Mouse (Mus musculus) heart, adult 8-10 months (tissue): ENCODE results near the gene Gm21885. TPM values are rescaled to one million over a fixed set of nuclear protein-coding genes. Genes with fewer than 3 reads are reported as not detected.

Experiments used
- DNase-seq: peaks from one replicate; pipeline ENCODE4 v3.0.0; 2022; ENCODE audit warnings: low spot score
- total RNA-seq, 4 experiments: library from RNA; stranded (reverse); gene quantifications; 2 replicates each; pipeline ENCODE4 v1.2.4; 2022

Gm21885 gene
- total RNA-seq, 4 experiments from 2014 or later, result 0.40 TPM; not detected in 3

DNA sequence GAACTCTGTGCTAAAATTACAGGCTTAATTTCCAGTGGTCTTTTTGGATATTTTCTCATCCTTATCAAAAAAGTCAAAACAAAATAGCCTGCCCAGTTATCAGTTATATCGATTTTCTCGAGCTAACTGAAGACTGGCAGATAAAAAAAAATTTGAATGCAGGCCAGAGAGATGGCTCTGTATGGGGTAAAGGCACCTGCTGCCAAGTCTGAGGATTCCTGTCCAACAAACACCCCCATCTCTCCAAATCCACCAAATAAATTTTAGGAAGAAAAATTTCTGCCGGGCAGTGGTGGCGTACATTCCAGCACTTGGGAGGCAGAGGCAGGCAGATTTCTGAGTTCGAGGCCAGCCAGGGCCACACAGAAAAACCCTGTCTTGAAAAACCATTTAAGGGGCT, 36.4 kb downstream of the Gm21885 start:
- DNase-seq, result no peak

DNA sequence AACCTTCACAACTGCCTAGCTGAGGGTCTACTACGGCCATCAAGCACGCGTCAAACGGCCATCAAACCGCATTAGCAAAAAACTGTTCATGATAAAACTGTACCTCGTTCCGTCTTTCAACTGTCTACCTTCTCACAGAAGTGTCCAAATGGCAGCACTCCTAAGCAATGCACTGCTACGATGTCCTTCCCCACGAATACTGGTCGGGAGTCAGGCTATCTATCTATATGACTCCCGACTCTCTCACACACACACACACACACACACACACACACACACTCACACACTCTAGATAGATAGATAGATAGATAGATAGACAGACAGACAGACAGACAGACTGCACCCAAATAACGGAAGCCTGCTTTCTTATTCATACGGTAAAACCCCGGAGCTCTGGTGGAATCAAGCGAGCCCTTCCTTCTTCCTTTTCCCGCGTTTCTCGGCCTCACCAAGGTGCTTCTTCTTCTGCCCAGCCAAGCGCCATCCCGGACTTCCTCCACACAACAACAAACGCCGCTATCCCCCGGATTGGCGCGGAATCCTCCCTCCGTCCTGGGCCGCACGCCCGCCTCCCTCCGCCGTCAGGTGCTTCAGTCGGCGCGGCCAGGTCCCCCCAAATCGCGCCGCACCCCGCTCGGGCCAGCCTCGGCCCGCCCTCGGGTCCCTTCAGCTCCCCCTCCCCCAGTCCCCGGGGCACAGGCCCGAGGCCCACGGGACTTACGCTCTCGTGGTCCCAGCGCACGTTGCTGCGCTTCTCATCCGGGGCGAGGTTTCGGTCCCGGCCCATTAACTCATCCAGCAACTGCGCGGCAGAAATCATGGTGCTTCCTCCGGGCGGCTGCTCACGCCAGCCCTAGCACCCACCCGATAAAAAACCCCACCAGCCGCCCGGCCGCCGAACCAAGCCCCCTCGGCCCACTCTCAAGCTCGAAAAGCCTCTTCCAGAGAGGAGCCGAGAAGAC, 39.6 kb downstream of the Gm21885 start:
- DNase-seq, result no peak

DNA sequence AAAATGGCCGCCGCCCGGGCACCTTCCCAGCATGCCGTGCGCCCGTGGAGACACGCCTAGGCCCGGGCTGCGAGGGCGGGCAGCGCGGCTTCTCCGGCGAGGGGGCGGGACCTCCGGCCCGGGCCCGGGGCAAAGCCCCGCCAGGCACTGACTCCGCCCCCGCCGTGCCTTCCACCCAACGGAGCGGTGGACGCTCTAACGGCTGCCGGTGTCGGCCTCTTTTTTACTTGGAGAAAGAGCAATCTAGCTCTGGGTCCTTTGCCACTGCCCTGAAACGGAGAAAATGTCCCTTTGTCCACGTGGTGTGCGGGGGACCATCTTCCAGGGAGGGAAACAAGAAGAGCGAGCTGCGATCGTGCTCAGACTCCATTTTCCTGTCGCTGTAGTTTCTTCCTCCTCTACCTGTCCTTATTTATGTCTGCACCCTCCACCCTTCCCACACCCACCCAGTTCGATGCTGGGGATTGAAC, 40.3 kb downstream of the Gm21885 start, which contains the start of gene Luc7l3:
Gene Luc7l3, minus strand, starts transcription at position 58 of the 470 bp plus-strand sequence.
- peak; percentile 94 for DNase-seq

DNA sequence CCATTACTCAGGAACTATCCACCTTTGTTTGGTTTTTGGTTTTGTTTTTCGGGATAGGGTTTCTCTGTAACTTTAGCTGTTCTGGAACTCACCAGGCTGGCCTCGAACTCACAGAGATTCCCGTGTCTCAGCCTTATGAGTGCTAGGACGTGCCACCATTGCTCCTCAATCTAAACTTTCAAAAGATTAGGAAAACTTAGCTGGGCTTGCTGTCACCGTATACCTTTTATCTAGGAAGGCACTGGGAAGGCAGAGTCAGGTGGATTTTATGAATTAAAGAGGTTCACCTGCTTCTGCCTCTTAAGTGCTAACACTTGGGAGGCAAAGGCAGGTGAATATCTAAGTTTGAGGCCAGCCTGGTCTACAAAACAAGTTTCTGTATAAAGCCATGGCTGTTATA, 41.0 kb downstream of the Gm21885 start:
- DNase-seq, result no peak

DNA sequence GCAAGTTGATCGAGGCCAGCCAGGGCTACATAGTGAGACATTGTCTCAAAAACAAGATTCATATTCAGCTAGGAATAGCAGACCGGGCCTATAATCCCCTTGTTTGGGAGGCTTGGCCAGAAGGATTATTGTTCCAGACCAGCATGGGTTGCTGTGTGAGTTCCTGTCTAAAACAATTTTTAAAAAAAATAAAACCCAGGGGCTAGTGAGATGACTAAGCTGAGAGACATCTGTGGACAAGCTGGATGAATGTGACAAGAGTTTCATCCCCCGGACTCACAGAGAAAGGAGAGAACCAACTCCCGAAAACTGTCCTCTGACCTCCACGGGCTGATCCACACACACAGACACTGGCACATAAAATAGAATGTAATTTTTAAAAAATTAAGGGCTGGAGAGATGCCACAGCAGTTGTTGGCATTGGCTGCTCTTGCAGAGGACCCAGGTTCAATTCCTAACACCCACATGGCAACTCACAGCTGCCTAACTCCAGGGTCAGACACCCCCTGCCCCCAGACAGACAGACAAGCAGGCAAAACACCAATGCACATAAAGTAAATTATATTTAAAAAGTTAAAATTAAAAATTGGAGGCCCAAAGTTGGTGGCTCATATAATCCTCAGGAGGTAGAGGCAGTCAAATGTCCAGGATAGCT, 41.7 kb downstream of the Gm21885 start:
- DNase-seq, result no peak

DNA sequence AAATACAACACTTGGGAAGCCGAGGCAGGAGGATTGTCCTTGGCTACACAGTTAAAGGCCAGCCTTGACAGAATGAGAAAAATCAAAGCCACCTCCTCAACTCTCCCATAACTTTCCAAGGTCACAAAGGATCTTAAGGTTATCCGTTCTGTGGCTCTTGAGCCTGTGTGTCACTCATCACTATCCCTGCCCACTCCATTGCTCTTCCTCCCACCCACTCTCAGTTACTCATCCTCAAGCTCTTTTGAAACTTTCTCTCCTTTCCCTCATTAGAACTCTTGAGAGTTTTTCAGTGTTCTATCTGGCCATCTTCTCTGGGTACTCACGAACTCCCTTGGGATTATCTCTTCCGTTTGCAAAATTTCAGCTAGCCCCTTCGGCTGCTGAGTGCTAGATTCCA, 42.9 kb downstream of the Gm21885 start:
- DNase-seq, result no peak

DNA sequence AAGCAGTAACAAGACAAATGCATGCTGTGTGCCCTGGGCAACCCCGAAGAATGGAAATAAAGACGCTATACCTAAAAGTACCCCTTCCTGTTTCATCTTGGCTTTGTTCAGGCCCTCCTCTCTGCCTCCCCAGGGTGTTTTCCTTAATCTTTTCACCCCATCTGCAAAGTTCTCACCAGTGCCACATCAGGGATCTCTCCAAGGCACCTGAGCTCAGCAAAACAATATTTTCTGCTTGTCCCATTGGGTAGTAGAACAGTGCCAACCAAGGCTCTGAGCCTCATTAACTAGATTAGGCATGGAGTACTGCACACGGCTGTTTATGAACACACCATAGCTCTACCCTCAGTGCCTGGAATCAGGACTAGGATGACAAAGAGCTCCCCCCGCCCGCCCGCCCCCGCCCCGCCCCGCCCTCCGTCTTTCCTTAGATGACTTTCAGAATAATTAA, 45.3 kb downstream of the Gm21885 start:
- DNase-seq, result peak; percentile 25

DNA sequence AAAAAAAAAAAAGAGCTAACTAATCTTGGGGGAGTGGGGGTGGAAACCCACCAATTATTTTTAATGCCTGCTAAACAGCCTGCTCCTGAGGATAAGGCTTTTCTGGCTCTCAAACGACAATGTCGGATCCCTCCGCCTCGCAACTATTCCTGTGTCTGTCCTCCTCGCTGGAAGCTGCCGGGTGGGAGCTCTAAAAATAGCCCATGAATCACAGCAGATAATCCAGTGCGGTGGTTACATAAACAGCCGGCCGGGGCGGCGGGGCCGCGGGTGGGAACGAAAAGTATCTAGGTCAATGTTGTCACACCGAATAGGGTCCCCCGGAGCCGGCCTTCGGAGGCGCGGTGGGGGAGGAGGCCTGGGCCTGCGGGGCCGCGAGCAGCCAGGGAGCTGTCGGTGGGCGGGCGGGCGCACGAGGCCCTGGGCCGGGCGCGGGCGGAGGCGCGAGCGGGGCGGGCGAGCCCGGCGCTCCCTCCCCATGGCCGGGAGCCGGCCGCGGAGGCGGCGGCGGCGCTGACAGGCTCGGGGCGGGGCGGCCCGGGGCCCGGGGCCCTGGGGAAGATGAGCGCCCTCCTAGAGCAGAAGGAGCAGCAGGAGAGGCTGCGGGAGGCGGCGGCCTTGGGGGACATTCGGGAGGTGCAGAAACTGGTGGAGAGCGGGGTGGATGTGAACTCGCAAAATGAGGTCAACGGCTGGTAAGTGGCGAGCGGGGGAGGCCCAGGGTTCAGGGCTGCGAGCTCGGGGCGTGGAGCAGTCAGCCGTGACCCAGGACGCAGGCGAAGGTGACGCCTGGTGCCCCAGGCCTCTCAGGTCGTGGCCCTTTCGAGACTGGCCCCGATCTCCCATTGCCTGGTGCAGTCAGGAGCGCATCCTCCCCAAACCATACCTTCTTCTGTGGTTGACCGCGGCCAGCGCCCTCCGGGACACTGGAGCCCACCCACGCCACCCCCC, 46.3 kb downstream of the Gm21885 start, which contains the start of gene Ankrd40:
Gene Ankrd40, plus strand, starts transcription at position 309 of the 951 bp plus-strand sequence.
- peak; percentile 97 for DNase-seq

DNA sequence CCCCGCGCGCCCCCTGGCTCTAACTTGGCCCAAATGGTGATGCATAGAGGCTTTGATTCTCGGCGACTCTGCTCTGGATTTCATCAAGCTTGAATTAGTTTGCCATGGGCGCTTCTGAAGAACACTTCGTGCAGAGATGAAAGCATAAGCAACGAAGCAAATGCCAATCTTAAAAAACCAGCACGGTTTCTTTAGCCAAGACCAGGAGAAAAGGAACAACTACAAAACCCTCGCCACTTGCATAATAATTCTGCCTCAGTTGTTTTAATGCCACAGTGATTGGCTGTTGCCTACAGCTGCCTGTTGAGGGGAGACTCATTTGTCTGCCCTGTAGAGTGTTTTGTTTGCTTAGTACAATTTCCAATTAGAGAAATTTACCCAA, 47.0 kb downstream of the Gm21885 start:
- DNase-seq, result peak; percentile 21

DNA sequence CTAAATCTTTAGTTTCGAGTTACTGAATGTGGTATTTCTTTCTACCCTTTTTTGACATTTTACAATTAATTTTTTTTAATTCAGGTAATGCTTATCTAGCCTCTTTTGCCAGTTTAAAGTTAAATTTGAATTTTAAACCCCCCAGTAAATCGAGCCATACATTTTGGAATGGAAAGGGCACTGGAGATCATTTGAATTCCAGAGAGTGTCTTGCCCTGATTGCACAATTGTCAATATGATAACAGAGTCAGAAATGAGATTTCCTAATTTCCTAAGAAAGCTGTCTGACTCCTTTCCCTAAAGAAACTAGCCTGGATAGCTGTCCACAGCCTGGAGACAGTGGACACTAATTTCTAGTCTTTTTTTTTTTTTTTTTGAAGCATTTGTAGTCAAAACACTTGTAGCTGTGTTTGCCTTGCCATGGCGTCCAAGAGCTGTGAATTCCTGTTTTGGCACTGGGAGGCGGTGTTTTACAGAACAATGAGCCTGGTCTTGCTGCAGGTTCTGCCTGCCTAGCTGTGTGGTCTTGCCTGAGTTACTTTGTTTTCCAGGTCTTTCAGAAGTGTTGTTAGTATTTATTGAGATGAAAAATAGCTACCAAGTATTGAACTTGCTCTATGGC, 47.7 kb downstream of the Gm21885 start:
- DNase-seq, result peak; percentile 40

DNA sequence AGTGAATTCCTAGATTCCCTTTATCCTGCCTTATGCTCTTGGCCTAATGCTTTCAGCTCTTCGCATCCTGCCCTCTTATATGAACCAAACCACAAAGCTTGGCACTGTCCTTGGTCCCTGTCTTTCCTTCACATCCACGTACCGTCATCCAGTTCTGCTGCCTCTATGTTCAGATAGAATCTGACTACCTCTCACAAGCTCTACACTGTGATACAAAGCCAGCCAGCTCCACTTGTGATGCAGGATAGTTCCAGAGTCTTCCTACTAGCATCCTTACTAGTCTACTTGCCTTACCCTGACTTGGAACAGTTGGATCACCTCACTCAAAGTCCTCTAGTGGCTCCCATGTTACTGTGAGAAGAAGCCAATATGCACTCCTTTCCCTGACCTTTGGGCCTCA, 48.5 kb downstream of the Gm21885 start:
- no peak for DNase-seq

DNA sequence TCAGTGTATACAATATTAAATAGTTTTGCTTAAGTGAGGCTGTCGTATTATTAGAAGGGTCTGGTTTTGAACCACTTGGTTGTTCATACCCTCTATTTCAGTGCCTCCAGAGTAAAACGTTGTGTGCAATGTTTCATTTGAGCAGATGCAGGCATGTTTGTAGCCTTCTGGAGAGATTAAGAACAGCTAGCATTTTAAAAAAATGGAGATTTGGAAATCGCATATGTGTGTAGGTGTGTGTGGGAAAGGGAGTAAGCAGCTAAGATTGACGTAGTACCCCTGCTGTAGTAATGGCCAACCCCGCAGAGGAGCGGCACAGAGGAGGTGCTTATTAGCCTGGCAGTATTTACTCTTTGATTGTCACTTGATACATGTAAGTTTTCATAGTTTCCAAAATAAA, 51.1 kb downstream of the Gm21885 start:
- DNase-seq, result no peak

DNA sequence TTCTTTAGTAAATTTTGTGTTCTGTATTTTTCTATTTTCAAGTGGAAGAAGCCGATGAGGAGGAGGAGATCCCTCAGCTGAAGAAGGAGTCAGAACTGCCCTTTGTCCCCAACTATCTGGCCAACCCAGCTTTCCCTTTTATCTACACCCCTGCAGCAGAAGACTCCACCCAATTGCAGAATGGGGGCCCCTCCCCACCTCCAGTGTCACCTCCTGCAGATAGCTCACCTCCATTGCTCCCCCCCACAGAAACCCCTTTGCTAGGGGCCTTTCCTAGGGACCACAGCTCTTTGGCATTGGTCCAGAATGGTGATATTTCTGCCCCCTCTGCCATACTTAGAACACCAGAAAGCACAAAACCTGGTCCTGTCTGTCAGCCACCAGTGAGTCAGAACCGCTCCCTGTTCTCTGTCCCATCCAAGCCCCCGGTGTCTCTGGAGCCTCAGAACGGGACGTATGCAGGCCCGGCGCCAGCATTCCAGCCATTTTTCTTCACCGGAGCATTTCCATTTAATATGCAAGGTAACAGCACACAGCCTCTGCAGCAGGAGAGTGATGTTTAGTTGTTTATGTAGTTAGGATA, 52.8 kb downstream of the Gm21885 start:
- DNase-seq, result no peak

Other genes with a start within 250 kb of the Gm21885 start
- 10 to 100 TPM; 51.3 to 58.4 (median 53.2) TPM for gene Tob1, start 70.4 kb upstream of the Gm21885 start, total RNA-seq
- 1 to 10 TPM; 6.8 to 8.1 (median 7.5) TPM for gene Wfikkn2, start 35.9 kb upstream of the Gm21885 start, total RNA-seq
- 10 to 100 TPM; 25.6 to 34.4 (median 31.3) TPM for gene Luc7l3, start 40.1 kb downstream of the Gm21885 start, total RNA-seq
- gene Ankrd40, start 46.1 kb downstream of the Gm21885 start, total RNA-seq, result 100 to 1,000 TPM; 255 to 327 (median 301) TPM
- 1 to 10 TPM in 3 of 4 experiments, under 1 TPM in 1; 0.91 to 2.3 (median 1.7) TPM for gene Abcc3, start 111.1 kb downstream of the Gm21885 start, total RNA-seq
- 10 to 100 TPM in 3 of 4 experiments, 1 to 10 TPM in 1; 6.7 to 14.6 (median 12.5) TPM for gene Cacna1g, start 192.3 kb downstream of the Gm21885 start, total RNA-seq
- gene Spata20, start 204.3 kb downstream of the Gm21885 start, total RNA-seq, result under 1 TPM; 0.09 to 0.63 (median 0.40) TPM
- gene Epn3, start 218.1 kb downstream of the Gm21885 start, total RNA-seq, result 10 to 100 TPM; 21.3 to 28.5 (median 25.1) TPM
- 1 to 10 TPM in 3 of 4 experiments, under 1 TPM in 1; 0.75 to 2.3 (median 1.4) TPM for gene Mycbpap, start 239.9 kb downstream of the Gm21885 start, total RNA-seq